Mouse (Mus musculus) heart, postnatal 25 days (tissue): ENCODE measurements around the gene Fgfr2. TPM values are rescaled to one million over a fixed set of nuclear protein-coding genes. Genes with fewer than 3 reads are reported as not detected.

Source experiments
- DNase-seq: peaks from one replicate; pipeline ENCODE4 v3.0.0; 2022; ENCODE audit warnings: low spot score
- intact Hi-C: fragments of 180-260 bp; cut with DNase I; formaldehyde crosslinking; loops from one replicate; pipeline ENCODE4 v1.15.1; 2025
- total RNA-seq, 2 experiments: library from RNA; stranded (reverse); gene quantifications; 2 replicates each; pipeline ENCODE4 v1.2.3; 2021

The Fgfr2 gene
- total RNA-seq, 2 experiments from 2014 or later: 1.7 to 1.8 TPM

GRCm38 (mm10) chr7:132373594-132374378, 749.4 kb downstream of the Fgfr2 start:
- DNase-seq: no peak
- intact Hi-C loops: no loop called here

GRCm38 (mm10) chr7:132372752-132373513, 750.2 kb downstream of the Fgfr2 start:
- intact Hi-C loops: no loop called here
- DNase-seq: no peak

- no peak for DNase-seq
- intact Hi-C loops: no loop called here
Measured at GRCm38 (mm10) chr7:132371832-132372231, 751.3 kb downstream of the Fgfr2 start.

- no peak for DNase-seq
- intact Hi-C loops: no loop called here
Measured at GRCm38 (mm10) chr7:132369784-132370183, 753.4 kb downstream of the Fgfr2 start.

- DNase-seq: no peak
- intact Hi-C loops: no loop called here
Measured at GRCm38 (mm10) chr7:132368859-132369258, 754.3 kb downstream of the Fgfr2 start.

GRCm38 (mm10) chr7:132367344-132367743, 755.8 kb downstream of the Fgfr2 start:
- intact Hi-C loops: no loop called here
- no peak for DNase-seq

DNA sequence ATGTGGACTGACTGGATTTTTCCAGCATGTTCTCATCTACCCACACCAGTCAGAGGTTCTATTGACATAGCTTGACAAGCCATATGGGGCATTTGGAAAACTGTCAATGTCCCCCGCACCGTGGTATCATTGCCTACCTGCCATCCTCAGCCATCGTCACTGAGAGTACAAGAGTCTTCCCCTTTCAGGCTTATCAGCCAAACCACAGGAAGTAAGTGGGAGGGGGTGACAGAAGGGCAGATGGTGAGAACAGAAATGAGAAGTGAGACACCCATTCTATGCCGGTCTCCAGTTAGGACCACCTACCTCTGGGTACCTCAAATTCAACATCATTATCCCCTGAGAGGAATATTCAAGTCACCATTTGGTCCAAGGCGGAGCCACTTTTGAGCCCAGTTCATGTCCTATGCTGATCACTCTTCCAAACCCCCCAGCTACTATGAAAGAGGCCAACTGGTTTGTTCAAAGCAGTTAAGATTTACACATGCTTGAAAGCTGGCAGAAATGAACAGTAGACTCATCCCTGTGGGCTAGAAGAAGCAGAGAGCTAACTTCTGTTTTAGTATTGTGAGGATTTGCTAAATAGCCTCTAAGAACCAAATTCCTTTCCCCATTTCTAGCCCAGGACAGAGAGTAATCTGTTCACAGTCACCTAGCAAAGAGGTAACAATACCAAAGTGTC, 757.3 kb downstream of the Fgfr2 start:
- intact Hi-C loops: no loop called here
- no peak for DNase-seq

GRCm38 (mm10) chr7:132365111-132365510, 758.0 kb downstream of the Fgfr2 start:
- DNase-seq: no peak
- intact Hi-C loops: no loop called here

DNA sequence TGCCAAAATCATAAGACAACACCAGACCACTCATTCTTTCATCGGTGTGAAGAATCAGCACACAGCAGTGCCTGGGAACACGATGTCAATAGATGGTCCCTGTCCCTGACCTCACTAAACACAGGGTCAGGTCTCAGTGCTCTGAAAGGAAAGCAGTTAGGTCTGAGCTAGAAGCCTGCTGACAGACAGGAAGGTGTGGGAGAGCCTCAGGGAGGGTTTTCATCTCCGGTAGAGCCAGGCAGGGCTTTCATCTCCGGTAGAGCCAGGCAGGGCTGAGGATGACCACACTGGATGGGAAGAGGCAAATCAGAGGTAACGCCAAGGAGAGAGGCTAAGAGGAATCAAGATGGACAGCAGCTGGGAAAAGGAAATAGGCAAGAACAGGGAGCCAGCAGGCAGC, 758.6 kb downstream of the Fgfr2 start:
- intact Hi-C loops: no loop called here

GRCm38 (mm10) chr7:132360336-132360735, 762.8 kb downstream of the Fgfr2 start:
- intact Hi-C loops: no loop called here

More for the DNA sequence above, 758.6 kb downstream of the Fgfr2 start:
- no peak for DNase-seq

GRCm38 (mm10) chr7:132358709-132359108, 764.4 kb downstream of the Fgfr2 start:
- no peak for DNase-seq
- intact Hi-C loops: loop anchor here (5.0 kb wide), 1 partner anchor 59 kb away; no protein-coding TSS in a partner anchor

More at GRCm38 (mm10) chr7:132360336-132360735, 762.8 kb downstream of the Fgfr2 start:
- DNase-seq: no peak

DNA sequence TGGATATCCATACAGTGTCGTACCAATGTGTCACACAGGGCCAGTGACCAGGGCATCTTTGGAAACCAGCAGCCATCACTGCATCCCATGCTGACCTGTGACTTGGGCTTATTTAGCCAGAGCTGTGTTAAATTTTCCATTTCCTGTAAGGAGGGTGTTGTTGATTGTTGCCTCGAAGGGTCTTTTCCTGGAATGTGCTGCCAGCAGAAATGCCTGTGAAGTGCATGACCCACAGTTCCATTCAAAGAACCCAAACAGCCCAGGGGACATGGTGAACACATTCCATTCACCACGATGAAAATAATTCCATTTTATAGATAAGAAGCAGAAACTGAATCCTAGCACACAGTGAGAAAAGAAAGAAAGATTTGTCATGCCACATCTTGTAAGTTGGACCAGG, 764.9 kb downstream of the Fgfr2 start:
- intact Hi-C loops: loop anchor here (5.0 kb wide), 1 partner anchor 59 kb away; no protein-coding TSS in a partner anchor
- DNase-seq: no peak

DNA sequence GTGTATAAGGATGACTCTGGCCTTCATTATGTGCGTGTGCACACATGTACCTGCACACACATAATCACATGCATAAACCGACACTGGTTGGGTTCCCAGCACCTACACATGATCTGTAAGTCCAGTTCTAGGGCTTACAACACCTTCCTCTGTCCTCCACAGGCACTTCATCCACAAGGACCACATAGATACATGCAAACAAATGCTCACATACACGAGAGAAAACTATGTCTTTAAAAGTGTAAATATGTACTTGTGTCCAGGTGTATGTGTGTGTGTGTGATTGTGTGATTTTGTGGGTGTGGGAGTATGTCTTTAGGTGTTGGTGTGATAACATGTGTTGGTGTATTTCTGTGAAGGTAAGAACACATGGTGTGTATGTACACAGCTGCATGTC, 765.3 kb downstream of the Fgfr2 start:
- no peak for DNase-seq
- intact Hi-C loops: loop anchor here (5.0 kb wide), 1 partner anchor 59 kb away; no protein-coding TSS in a partner anchor

GRCm38 (mm10) chr7:132356881-132357840, 766.0 kb downstream of the Fgfr2 start:
- no peak for DNase-seq
- intact Hi-C loops: loop anchor here (5.0 kb wide), 1 partner anchor 60 kb away; no protein-coding TSS in a partner anchor

GRCm38 (mm10) chr7:132356185-132356584, 767.0 kb downstream of the Fgfr2 start:
- intact Hi-C loops: loop anchor here (5.0 kb wide), 1 partner anchor 61 kb away; no protein-coding TSS in a partner anchor
- DNase-seq: no peak

DNA sequence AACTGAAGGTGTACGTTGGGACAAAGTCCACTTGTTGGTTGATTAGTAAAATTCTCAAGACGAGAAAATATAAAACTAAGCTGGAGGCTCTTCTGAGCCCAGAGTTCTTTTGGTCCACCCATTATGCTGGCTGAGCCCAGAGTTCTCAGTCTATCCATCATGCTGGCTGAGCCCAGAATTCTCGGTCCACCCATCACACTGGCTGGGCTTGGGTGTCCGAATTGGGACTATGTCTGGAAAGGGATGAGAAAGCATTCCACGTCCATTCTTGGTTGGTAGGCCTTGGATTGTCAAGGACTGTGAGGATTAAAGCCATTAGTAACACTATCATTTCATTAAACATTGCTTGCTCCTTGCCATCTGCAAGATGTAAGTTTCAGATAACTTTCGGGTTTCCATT, 767.4 kb downstream of the Fgfr2 start:
- DNase-seq: no peak
- intact Hi-C loops: loop anchor here (5.0 kb wide), 1 partner anchor 62 kb away; no protein-coding TSS in a partner anchor

GRCm38 (mm10) chr7:132349075-132349572, 774.0 kb downstream of the Fgfr2 start:
- no peak for DNase-seq
- intact Hi-C loops: no loop called here

DNA sequence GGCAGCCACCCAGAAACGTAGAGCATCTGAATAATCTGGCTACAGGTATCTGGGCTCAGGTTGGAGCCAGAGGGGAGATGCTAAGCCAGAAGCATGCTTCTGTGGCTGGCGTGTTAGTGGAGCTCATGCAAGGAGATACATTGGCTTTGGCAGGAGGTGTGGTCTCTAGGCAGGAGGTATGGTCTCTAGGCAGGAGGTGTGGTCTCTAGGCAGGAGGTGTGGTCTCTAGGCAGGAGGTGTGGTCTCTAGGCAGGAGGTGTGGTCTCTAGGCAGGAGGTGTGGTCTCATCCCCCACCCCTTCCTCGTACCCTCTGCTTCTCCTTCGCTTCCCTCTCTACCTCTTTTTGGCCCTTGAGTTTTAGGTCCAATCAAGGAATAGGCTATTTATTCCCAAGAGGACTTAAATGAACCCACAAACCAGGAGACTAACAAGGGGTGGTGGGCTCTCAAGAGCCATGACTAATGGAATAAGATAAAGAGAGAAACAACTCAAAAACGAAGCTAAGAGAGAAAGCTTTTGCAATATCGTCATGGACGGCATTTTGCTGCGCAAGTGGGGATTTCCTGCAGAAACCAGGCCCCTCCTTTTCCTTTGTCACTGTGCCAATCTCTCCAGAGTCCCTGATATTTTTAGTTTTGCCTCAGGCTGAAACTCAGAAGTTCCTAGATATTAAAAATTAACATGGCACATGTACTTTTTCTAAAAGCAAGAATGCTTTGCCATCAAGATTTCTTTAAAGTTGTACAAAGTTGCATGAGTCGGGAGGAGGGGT, 775.7 kb downstream of the Fgfr2 start:
- intact Hi-C loops: no loop called here
- no peak for DNase-seq
